Mouse (Mus musculus) heart, embryonic 16.5 days (tissue): ENCODE results near the gene Iqck. TPM values are rescaled to one million over a fixed set of nuclear protein-coding genes. Genes with fewer than 3 reads are reported as not detected.

Experiments
- ATAC-seq: fragments of 200-750 bp; cut with Nextera tagmentation; replicated peaks from 2 replicates; pipeline ENCODE4 v1.8.0; 2017; ENCODE audit warnings: moderate number of reproducible peaks; ENCODE audit not compliant: insufficient read depth, low FRiP score; ENCODE audit errors: extremely low read depth
- H3K27ac ChIP-seq: fragments of 300-500 bp; sonication (generic); 2 replicates; pipeline ENCODE4 v1.5.1; 2014; ENCODE audit warnings: mild to moderate bottlenecking, low read length, control low read depth, moderate library complexity
- H3K27me3 ChIP-seq: fragments of 300-500 bp; sonication (generic); 2 replicates; pipeline ENCODE4 v1.6.1; 2014; ENCODE audit warnings: low read length, mixed read lengths; ENCODE audit not compliant: control insufficient read depth, insufficient read depth
- H3K36me3 ChIP-seq: fragments of 300-500 bp; sonication (generic); 2 replicates; pipeline ENCODE4 v1.6.1; 2014; ENCODE audit not compliant: control insufficient read depth, insufficient read depth
- H3K4me1 ChIP-seq: fragments of 300-500 bp; sonication (generic); 2 replicates; pipeline ENCODE4 v1.6.1; 2014; ENCODE audit warnings: low read length, mixed read lengths; ENCODE audit not compliant: control insufficient read depth, insufficient read depth
- H3K4me2 ChIP-seq: fragments of 300-500 bp; sonication (generic); 2 replicates; pipeline ENCODE4 v1.6.1; 2014; ENCODE audit warnings: low read depth, mild to moderate bottlenecking, control low read depth, low read length
- H3K4me3 ChIP-seq: fragments of 300-500 bp; sonication (generic); 2 replicates; pipeline ENCODE4 v1.5.1; 2014; ENCODE audit warnings: mild to moderate bottlenecking, control low read depth, low read length
- H3K9ac ChIP-seq: fragments of 300-500 bp; sonication (generic); 2 replicates; pipeline ENCODE4 v1.6.1; 2014; ENCODE audit warnings: low read length, control low read depth
- H3K9me3 ChIP-seq: fragments of 300-500 bp; sonication (generic); replicated peaks from 2 replicates; pipeline ENCODE4 v1.6.1; 2016; ENCODE audit warnings: low read length; ENCODE audit not compliant: control insufficient read depth
- WGBS: fragments of 180-500 bp; shearing (Covaris S2); extraction: QIAGEN DNeasy Blood & Tissue Kit; methylation state at CpG from one replicate; pipeline ENCODE4 v1.1.7; 2014; 5-methylcytosine and 5-hydroxymethylcytosine counted together
- polyA plus RNA-seq: library from polyadenylated mRNA; unstranded; fragments of >200 nt; fragmentation: Nextera tagmentation; extraction: Ambion mirVana; gene quantifications from 2 replicates; pipeline ENCODE4 v1.2.1, GENCODE M21; 2015

Iqck gene
- polyA plus RNA-seq = 1.0 and 1.1 TPM in 2 replicates

DNA sequence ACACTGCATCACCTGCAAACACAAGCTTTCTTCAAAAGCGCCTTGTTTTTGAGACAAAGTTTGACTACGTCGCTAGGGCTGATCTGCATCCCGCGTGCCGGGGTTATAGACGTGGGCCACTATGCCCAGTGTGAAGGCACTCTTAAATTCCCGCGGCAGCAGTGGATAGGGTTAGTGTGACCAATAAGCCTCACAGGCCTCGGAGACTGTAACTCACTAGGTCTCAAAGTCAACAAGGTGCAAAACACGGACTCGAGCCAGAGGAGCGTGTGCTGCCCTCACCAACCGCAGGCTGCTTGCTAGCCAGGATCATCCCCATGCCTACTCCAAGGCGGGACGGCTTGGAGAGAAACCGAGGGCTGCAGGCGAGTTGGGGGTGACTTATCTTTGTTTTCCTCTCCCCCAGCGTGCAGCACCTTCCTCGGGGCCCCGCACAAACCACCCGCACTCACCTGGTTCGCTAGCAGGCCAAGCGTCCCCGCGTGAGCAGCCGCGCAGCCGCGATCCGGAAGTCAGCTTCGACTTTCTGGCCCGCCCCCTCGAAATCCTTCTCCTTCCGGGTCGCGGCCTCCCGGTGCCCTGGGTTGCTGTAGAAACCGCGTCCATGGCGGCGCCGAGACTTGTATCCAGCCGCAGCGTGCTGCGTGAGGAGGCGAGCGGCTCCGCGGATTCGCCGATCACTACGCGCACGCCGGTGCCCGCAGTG lies at the start of gene Iqck:
Gene Iqck, plus strand, starts transcription at position 582 of the 706 bp plus-strand sequence.
- ATAC-seq = peak; percentile 93
- H3K4me2 ChIP-seq = peak within 1 kb of the TSS; percentile 89
- H3K27ac ChIP-seq = peak within 1 kb of the TSS; percentile 64
- H3K36me3 ChIP-seq = peaks cover 12% of the 10 kb centered on the region
- no peaks in the 10 kb centered on the region for H3K9me3 ChIP-seq
- H3K9ac ChIP-seq = peak within 1 kb of the TSS; percentile 86
- H3K4me3 ChIP-seq = peak within 1 kb of the TSS; percentile 92
- WGBS = under 1% methylated on average over 57 of the region's 57 CpGs
- H3K27me3 ChIP-seq = no peaks in the 10 kb centered on the region
- H3K4me1 ChIP-seq = peaks cover 29% of the 10 kb centered on the region

DNA sequence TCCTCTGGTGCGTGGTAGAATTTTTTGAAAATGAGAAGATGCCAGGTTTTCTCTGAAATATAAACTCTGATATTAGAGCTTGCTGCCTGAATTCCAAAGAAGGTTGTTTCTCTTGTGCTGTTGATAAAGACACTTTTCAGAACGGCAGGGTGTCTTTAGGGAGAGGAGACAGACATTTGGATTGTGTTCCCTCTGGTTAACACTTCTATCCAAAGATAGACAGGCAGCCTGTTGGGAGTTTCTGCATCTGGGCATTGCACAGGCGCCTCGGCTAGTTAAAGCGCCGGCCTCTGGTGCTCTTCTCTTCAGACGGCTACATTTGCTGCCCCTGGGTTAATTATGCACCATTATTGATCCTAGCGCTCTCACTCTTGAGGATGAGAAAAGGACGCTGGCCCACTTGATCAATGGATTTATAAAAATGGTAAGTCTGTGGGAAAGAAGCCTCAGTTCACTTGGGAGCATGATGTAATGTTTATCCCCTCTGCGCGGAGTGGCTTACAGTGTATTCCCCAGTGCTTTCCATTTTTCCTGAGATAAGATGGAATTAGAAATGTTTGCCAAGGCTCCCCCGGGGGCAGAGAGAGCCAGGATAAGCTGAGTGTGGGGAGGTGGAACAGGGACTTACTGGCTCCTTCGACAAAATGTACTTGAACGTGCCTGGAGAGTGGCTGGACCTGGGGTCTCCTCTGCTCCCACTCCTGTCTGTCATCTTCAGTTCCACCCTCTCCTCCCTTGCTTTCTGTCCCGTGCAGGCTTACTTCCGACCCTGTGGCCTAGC lies 48.7 kb upstream of the Iqck start:
- H3K27me3 ChIP-seq = no peaks in the 10 kb centered on the region
- no peak overlapping the region for H3K4me2 ChIP-seq
- H3K4me3 ChIP-seq = no peak overlapping the region
- peak overlapping the region; percentile 68 for H3K27ac ChIP-seq
- WGBS = 49% methylated on average over 16 of the region's 16 CpGs
- H3K4me1 ChIP-seq = peaks cover 7% of the 10 kb centered on the region
- no peaks in the 10 kb centered on the region for H3K9me3 ChIP-seq
- ATAC-seq = peak; percentile 49
- H3K9ac ChIP-seq = no peak overlapping the region
- H3K36me3 ChIP-seq = peaks cover 11% of the 10 kb centered on the region

DNA sequence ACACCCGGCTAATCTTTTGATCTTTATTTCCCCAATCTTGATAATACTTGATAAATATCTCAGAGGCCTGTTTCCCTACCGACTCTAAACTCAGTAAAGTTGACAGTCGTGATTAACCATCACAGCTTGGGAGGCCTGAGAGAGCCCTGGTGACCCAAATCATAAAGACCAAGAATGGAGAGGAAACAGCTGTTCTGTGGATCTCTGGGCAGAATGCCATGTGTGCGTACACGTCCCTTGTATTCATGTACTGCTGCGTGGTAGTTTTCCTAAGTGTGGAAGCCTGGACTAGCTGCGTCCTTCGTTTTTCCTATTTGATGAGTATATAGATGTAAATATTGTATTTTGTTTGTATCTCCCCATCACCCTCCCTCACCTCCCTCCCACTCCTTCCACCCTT lies 47.7 kb upstream of the Iqck start:
- no peak for ATAC-seq
- H3K27me3 ChIP-seq = no peaks in the 10 kb centered on the region
- H3K4me2 ChIP-seq = no peak overlapping the region
- no peak overlapping the region for H3K9ac ChIP-seq
- no peaks in the 10 kb centered on the region for H3K9me3 ChIP-seq
- H3K4me1 ChIP-seq = peaks cover 7% of the 10 kb centered on the region
- WGBS = 57% methylated on average over 8 of the region's 8 CpGs
- H3K27ac ChIP-seq = peak overlapping the region; percentile 33; the same call in 1 of the 2 replicates
- no peak overlapping the region for H3K4me3 ChIP-seq
- peaks cover 8% of the 10 kb centered on the region for H3K36me3 ChIP-seq

DNA sequence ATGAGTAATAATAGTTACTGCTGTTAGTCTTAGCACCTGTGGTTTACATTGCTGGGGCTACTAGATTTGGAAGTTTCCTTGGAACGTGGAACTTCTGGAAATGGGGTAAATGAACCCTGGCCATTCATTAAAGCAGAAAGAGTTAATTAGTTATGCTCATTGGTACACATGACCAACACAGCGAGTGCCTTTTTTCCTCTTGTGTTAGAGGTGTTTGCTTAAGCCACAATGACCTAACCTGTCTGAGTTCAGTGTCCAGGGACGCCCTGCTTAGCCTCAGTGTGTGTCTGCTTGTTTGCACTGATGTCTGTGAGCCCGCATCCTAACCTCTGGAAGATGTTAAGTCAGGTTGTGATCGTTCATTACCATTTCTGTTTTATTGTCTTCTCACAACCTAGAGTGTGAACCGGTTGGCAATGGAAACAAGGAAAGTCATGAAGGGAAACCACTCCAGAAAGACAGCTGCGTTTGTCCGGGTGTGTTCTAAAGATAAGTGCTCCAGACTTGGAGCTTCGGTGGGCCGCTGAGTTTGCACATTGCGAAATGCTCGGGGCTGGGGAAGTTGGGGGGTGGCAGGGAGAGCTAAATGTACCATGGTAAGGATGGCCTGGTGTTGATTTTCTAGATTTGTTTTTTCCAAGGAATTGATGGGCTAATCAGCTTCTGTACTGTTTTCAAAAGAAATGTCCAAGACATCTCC lies 44.0 kb upstream of the Iqck start:
- ATAC-seq = no peak
- 67% methylated on average over 12 of the region's 12 CpGs for WGBS
- H3K27ac ChIP-seq = no peak overlapping the region
- peaks cover 19% of the 10 kb centered on the region; the same call in 1 of the 2 replicates for H3K36me3 ChIP-seq
- H3K4me2 ChIP-seq = no peak overlapping the region
- no peak overlapping the region for H3K4me3 ChIP-seq
- H3K9me3 ChIP-seq = no peaks in the 10 kb centered on the region
- no peak overlapping the region for H3K9ac ChIP-seq
- H3K27me3 ChIP-seq = no peaks in the 10 kb centered on the region
- H3K4me1 ChIP-seq = peaks cover 7% of the 10 kb centered on the region

DNA sequence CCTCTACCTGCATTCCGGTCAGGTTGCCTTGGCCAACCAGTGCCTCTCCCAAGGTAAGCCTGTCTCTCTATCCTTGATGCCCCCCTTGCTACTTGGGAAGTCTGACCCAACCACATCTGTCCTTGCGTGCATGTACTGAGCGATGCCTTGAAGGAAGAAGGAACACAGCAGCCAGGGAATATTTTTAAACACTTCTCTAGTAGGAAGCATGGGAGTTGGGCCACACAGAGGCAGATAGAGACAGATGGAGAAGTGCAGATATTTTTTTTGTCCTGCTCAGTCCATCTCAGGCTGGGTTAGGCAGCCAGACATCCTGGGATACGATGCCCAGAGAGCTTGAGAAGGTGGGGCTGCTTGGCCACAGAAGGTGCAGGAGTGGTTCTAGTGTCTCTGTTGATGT lies 42.0 kb upstream of the Iqck start:
- Histone ChIP-seq H3K36me3 (peaks cover 26% of the 10 kb centered on the region; the same call in 1 of the 2 replicates), H3K4me3 (no peak overlapping the region), H3K9ac (no peak overlapping the region), H3K4me1 (no peaks in the 10 kb centered on the region), H3K27ac (no peak overlapping the region), H3K4me2 (no peak overlapping the region), H3K27me3 (no peaks in the 10 kb centered on the region), H3K9me3 (no peaks in the 10 kb centered on the region)
- no peak for ATAC-seq
- WGBS = 91% methylated on average over 4 of the region's 4 CpGs

DNA sequence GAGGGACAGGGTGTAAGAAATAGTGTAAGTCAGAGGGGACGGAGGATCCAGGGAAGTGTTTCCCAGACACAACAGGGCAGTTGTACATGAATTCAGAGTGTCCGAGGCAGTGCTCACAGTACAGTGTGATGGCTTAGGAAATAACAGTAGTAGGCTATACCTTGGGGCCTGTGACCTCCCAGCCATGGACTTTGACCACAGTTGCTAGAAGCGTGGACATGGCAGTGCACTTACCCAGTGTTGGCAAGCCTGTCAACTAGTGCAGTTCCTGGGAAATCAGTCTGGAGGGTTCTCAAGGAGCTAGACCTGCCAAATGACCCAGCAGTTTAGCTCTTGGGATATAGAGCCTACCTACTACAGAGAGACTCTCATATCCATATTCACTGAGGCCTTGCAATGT lies 39.3 kb upstream of the Iqck start:
- Histone ChIP-seq H3K4me1 (peaks cover 2% of the 10 kb centered on the region; the same call in 1 of the 2 replicates), H3K36me3 (peaks cover 24% of the 10 kb centered on the region; the same call in 1 of the 2 replicates), H3K27me3 (no peaks in the 10 kb centered on the region), H3K9me3 (no peaks in the 10 kb centered on the region), H3K4me2 (no peak overlapping the region), H3K9ac (no peak overlapping the region), H3K27ac (no peak overlapping the region), H3K4me3 (no peak overlapping the region)
- ATAC-seq = no peak
- WGBS = 92% methylated on average over 3 of the region's 3 CpGs

DNA sequence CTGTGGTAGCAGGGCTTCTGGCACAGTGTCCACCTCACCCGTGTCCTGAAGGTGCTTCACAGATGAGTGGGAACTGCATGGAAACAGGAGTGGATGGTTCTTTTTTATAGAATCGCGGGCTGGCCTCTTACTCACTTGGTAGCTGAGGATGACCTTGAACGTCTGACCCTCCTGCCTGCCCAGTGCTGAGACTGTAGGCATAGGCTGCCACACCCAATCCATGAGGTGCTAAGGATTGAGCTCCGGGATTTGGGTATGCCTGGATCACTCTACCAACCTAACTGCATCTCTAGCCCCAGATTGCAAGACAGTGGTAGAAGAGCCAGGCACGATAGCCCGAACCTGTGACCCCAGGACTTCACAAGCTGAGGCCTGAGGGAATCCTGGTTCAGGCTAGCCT lies 37.8 kb upstream of the Iqck start:
- Histone ChIP-seq H3K27ac (no peak overlapping the region), H3K9ac (no peak overlapping the region), H3K4me2 (no peak overlapping the region), H3K9me3 (no peaks in the 10 kb centered on the region), H3K36me3 (peaks cover 24% of the 10 kb centered on the region; the same call in 1 of the 2 replicates), H3K4me3 (no peak overlapping the region), H3K4me1 (peaks cover 5% of the 10 kb centered on the region; the same call in 1 of the 2 replicates), H3K27me3 (no peaks in the 10 kb centered on the region)
- ATAC-seq = no peak
- WGBS = 82% methylated on average over 7 of the region's 7 CpGs

DNA sequence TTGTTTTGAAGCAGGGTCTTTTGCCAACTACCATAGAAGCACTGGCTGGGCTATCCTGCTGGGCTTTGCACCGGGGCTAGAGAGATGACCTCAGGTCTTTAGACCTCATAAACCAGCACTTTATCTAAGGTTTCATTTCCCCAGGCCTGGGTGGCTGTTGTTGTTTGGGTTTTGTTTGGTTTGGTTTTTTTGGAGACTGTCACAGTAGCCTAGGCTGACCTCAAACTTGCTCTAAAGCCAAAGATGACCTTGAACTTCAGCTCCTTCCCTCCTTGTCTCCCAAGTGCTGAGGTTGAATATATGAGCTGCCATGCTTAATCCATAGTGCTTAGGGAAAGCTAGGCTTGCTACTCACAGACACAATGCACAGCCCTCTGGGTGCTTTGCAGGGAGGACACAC lies 35.9 kb upstream of the Iqck start:
- no peak for ATAC-seq
- H3K27me3 ChIP-seq = no peaks in the 10 kb centered on the region
- WGBS = 80% methylated on average over 1 of the region's 1 CpGs
- no peak overlapping the region for H3K27ac ChIP-seq
- H3K4me1 ChIP-seq = peaks cover 5% of the 10 kb centered on the region; the same call in 1 of the 2 replicates
- H3K4me2 ChIP-seq = no peak overlapping the region
- no peak overlapping the region for H3K4me3 ChIP-seq
- H3K9ac ChIP-seq = no peak overlapping the region
- peaks cover 13% of the 10 kb centered on the region; the same call in 1 of the 2 replicates for H3K36me3 ChIP-seq
- H3K9me3 ChIP-seq = no peaks in the 10 kb centered on the region
